Mouse (Mus musculus) lung, adult 18-20 months (tissue): ENCODE results near the gene Ckap2.

Experiments used
- DNase-seq, 2 experiments: peaks; one replicate each; pipeline ENCODE4 v3.0.0; 2022; ENCODE audit warnings: mixed read lengths in 2 of 2

Gene Ckap2

DNA sequence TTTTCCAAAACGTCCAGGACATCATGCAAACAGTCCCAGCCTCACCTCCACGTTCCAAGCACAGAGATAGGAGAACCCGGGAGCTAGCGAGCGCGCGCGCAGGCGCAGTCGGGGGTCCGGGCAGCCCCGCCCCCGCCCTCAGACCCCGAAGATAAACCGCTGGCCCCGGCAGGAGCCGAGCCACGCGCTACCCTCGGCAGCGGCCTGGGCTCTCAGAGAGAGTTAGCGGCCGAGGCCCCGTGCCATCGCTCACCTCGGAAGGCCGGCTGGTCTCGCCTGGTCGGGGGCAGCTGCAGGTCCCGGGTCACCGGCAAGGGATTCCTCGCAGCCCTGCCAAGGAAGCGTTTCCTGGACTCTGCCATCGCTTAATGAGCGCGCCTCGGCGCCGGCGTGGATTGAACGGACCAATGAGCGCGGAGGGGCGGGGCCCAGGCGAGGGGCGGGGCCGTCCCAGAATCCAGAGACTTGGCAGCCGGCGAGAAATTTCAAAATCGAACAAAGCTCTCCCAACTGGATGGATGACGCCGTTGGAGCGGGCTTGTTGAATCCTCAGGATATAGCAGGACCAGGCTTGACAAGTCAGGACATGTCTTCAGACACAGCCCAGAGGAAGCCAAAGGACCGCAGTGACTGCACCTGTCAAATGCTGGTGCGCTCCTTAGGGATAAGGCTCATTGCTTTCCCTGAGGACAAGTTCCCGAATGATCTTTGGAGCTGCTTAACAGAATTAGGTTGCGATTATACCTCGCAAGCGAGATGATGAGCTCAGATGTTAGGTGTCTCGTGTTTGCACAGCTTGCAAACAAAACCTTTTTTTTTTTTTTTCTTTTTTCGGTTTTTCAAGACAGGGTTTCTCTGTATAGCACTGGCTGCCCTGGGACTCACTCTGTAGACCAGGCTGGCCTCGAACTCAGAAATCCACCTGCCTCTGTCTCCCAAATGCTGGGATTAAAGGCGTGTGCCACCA lies at the start of gene Ckap2:
Gene Ckap2, minus strand, starts transcription at position 389 of the 967 bp plus-strand sequence.
- DNase-seq, result peak; percentile 86 to 91

DNA sequence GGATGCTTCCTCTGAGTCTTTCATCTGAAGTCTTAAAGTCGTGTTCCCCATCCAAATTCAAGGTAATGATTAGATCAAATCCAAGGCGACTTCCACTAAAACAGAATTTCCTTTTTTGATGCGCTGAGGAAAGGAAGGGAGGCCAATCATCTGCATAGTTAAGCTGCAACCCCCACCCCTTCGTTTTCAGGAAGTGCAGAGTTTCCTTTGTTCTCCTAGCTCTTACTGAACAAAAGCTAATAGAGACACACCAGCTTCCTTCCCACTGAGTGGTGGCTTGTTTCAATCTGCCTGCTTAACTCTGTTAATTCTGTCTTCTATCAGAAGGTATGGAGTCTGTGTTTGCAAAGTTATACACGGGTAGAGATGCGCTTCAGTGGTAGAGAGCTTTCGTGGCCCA lies 43.0 kb upstream of the Ckap2 start:
- DNase-seq, result peak in 1 of 2 experiments; percentile 36

- DNase-seq, result peak; percentile 77 to 85
Measured at GRCm38 (mm10) chr8:22227061-22227877, 41.6 kb upstream of the Ckap2 start, which contains the start of gene Thsd1. TSS of gene Thsd1 (plus strand) at chr8:22227313.

- peak in 1 of 2 experiments; percentile 17 for DNase-seq
Measured at GRCm38 (mm10) chr8:22226361-22226760, 40.7 kb upstream of the Ckap2 start.

- no peak for DNase-seq
Measured at GRCm38 (mm10) chr8:22214826-22215225, 29.2 kb upstream of the Ckap2 start.

DNA sequence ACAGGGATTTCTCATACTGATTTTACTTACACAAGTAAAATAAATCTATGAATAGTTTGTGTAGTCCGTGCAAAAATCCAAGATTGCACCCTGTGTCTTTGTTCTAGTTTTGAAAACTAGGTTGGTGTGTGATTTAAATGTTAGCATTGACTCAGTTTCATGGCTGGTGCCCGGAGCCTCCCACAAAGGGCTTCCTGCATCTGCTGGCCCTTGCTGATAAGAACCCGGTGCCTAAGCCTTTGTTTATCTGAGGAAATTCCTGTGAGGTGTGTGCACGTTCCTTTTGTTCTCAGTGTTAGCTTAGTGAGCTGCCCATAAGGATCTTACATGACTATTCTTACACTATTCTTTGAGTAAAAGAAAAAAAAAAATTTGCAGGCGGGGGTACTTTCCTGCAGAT lies 23.4 kb upstream of the Ckap2 start:
- DNase-seq, result peak; percentile 42 to 65

DNA sequence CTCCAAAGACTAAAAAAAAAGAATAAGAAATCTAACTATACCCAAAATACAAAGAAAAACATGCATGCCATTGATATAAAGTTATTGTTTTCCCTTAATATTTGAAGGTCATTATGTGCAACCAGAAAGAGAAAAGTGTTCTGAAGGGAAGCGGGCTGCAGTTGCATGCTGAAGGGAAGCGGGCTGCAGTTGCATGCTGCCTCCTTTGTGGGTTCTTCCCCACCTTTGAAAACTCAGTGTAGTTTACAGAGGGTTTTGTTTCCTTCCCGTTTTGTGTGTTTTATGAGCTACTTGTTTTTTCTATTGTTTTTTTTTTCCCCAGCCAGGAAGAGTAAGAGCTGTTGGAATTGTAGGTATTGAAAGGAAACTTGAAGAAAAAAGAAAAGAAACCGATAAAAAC lies 21.9 kb upstream of the Ckap2 start:
- DNase-seq, result no peak

DNA sequence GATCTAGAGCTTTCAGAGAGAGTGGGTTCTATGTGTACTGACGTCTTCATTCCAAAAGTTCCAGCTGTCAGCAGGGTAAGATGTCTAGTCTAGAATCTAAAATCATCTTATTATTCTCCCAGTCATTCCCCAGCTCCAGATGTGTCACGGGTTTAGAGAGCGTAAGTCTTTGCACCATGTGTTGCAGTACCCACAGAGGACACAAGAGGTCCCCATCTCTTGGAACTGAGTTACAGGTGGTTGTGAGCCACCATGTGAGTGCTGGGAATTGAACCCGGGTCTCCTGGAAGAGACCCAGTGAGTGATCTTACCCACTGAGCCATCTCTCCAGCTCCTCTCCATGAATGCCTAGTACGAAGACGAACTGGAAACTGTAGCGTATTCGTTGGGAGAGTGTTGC lies 13.9 kb upstream of the Ckap2 start:
- no peak for DNase-seq

GRCm38 (mm10) chr8:22197914-22198313 lies 12.3 kb upstream of the Ckap2 start:
- no peak for DNase-seq

- DNase-seq, result peak in 1 of 2 experiments; percentile 59
Measured at GRCm38 (mm10) chr8:22193432-22194010, 7.9 kb upstream of the Ckap2 start.

- peak; percentile 85 for DNase-seq
Measured at GRCm38 (mm10) chr8:22192660-22193431, 7.2 kb upstream of the Ckap2 start, which contains the start of gene Vps36. TSS of gene Vps36 (plus strand) at chr8:22192809.

- no peak for DNase-seq
Measured at GRCm38 (mm10) chr8:22184884-22185283, 735 bp downstream of the Ckap2 start.

- no peak for DNase-seq
Measured at GRCm38 (mm10) chr8:22175966-22176365, 9.7 kb downstream of the Ckap2 start.

DNA sequence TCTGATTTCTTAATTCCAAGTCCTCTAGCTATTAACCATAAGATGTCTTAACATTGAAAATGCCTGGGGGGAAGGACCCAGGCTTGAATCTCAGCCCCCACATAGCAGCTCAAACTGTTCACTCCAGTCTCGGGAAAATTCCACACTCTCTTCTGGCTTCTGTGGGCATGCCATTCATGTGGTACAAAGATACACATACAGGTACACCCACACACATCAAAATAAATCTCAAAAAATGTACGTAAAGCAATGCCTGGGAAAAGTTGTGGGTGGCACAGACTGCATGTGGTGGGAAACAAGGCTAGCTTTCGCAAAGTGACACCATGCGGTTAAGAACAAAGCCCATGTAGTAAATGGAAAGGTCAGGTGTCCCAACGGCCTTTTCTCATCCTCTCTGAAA lies 16.5 kb downstream of the Ckap2 start:
- DNase-seq, result no peak

DNA sequence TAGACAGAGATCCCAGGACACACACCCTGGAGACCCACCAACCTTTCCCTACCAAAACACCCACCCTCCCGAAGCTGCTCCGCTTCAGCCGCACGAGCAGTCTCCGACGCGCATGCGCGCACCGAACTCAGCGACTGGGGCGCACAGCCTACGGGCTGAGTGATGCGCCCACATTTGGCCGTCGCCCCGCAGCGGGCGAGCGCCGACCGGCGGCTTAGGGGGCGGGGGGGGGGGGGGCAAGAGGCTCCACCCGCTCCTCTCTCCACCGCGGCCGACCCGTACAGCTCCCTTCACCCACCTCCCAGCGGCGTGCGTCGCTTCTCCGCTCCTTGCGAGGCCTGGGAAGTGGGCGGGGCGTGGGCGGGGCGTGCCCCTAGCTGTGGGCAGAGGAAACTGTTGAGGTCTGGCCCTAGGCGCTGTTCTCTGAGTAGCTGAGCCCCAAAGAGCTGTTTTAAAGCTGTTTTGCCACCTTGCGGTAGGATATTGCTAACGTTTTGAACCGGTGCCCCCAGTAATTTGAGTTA lies 19.5 kb downstream of the Ckap2 start, which contains the start of gene Nek3:
Gene Nek3, minus strand, starts transcription at position 356 of the 524 bp plus-strand sequence.
- DNase-seq, result peak; percentile 83 to 86

GRCm38 (mm10) chr8:22165251-22166079 lies 20.2 kb downstream of the Ckap2 start:
- DNase-seq, result no peak

DNA sequence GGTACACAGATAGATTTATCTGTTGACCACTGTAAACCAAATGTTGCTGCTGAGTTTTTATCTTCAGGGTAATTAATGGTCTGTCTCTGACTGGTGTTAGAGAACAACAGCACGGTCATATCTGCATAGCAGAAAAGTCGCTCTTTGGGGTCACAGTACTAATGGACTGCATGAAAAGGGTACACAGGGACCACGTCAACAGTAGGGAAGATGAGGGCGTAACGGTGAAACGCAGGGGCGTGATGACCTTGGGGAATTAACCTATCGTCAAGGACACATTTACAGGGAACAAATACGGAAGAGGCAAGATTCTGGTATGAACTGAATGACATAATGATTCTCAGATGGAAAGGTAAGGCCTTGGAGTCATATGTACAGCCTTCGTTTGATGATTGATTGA lies 21.2 kb downstream of the Ckap2 start:
- no peak for DNase-seq

DNA sequence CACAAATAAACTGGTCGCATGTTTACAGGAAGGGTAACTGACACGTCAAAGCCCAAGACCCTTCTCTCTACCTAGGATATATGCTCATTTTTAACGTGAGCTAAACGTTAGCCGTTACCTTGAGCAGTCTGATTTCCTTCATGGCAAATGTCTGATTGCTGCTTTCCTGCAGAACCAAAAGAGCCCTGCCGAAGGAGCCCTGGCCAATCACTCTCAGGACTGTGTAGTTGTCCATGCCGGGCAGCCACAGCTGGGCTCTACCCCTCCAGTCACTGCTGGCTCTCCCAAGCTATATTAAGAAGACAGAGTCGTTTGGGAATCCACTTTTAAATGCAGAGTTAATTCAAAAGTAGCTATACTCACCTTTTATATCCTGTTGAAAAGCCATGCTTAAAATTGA lies 23.4 kb downstream of the Ckap2 start:
- no peak for DNase-seq

DNA sequence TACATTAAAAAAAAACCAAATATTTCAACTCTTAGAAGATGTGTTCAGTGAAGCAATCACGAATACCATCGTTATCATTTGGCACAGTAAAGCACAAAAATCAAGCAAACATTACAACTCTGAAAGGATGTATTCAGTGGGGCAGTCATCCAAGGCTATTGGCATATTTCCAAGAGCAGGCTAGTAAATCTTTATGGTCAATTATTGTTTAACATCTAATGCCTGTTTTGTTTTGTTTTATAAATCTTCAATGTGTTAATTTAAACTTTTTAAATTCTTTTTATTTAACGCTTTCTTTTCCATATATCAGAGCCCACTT lies 35.3 kb downstream of the Ckap2 start:
- no peak for DNase-seq

DNA sequence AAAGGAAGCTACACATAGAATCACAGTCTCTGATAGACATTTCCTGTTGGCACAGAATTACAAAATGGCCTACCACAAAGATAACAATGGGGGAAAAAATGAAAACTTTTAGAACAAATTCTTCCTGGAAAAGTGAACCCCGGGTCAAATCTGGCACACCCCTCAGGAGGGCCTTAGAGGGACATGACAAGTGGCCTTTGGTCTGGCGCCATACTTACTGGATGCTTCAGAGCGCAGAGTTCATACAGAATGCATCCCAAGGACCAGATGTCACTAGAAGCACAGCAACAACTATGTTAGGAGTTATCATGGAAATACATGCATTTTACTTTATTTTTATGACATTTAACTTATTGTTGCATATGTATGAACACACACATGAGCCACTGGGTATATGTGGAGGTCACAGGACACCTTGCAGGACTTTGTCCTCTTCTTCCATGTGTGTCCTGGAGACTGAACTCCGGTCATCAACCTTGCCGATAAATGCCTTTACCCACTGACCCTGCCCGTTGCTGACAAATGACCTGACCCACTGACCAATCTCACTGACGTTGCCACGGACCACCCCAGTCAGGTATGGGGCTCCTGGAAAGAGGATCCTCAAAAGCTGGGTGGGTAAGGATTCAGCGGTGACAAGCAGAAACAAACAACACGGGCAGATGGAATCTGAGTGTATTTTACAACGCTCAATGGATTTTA lies 35.8 kb downstream of the Ckap2 start:
- DNase-seq, result no peak
